Mouse (Mus musculus) layer of hippocampus, adult 2 months (tissue): ENCODE measurements at regions not wholly inside any gene's neighbourhood (a gene's known extent, or its start where the extent isn't known, plus 50 kb on each side); places are given as distances from the start of the nearest gene placed in this dataset.
A peak's percentile ranks its signal among the peaks of the same experiment; 100 is the strongest.

ENCODE experiments used
- DNase-seq, 2 experiments: peaks; one replicate each; pipeline ENCODE4 v3.0.0; 2022; ENCODE audit warnings: low spot score in 2 of 2
- H3K27ac ChIP-seq: fragments of 200-600 bp; 2 replicates; pipeline ENCODE4 v1.8.1; 2022
- H3K4me3 ChIP-seq: fragments of 200-600 bp; 2 replicates; pipeline ENCODE4 v1.8.1; 2022; ENCODE audit warnings: mild to moderate bottlenecking
- CTCF ChIP-seq: fragments of 200-600 bp; conservative IDR thresholded peaks from 2 replicates; pipeline ENCODE4 v1.8.1; 2022; ENCODE audit warnings: antibody characterized with exemption, mild to moderate bottlenecking, moderate library complexity

DNA sequence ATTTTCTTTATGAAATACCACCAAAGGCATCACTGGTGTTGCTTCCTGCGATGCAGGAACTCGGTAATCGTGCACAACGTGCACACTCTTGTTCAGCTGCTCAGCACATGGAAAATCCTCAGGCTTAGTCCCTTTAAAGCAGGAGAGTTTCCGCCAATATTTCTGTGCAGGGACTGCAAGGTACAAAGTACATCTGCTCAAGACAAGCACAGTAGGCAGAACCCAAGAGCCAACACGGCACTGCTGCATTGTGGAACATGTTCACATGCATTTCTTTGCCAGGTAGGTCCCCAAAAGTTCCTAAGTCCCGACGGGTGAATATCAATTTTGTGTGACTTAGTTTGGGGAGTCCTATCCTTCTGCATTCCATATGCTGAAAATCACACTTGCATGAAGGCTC, 808.0 kb upstream of the Pou3f3 start:
- H3K27ac ChIP-seq: no peak overlapping the region
- DNase-seq: no peak
- TF ChIP-seq CTCF: no peak
- no peak overlapping the region for H3K4me3 ChIP-seq

GRCm38 (mm10) chr1:41888213-41888612, 807.4 kb upstream of the Pou3f3 start:
- no peak overlapping the region for H3K4me3 ChIP-seq
- H3K27ac ChIP-seq: no peak overlapping the region
- DNase-seq: no peak
- no peak for TF ChIP-seq CTCF

GRCm38 (mm10) chr1:41888966-41889365, 806.6 kb upstream of the Pou3f3 start:
- no peak for TF ChIP-seq CTCF
- H3K4me3 ChIP-seq: no peak overlapping the region
- no peak overlapping the region for H3K27ac ChIP-seq
- no peak for DNase-seq

DNA sequence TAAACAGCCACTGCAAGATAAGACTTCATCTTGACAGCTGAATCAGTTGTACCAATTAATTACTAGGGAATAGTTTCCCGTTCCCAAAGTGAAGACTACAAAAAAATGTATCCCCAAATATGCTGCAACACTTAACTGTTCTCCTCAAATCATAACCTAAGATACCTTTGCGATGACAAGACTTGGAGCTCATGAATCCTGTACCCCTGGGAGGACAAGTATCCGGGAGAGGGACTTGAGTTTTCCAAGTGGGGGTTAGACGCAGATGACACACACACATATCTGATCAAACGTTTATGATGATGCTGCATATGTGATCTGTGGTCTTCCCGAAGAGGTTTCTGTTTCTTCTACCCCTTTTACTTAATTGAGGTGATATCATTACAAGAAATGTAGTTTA, 805.6 kb upstream of the Pou3f3 start:
- no peak for TF ChIP-seq CTCF
- Histone ChIP-seq H3K27ac (peak overlapping the region; percentile 21; the same call in 1 of the 2 replicates), H3K4me3 (no peak overlapping the region)
- DNase-seq: no peak

GRCm38 (mm10) chr1:41890714-41891689, 804.6 kb upstream of the Pou3f3 start:
- Histone ChIP-seq H3K4me3 (peak overlapping the region; percentile 11), H3K27ac (peak overlapping the region; percentile 75)
- DNase-seq: no peak
- no peak for TF ChIP-seq CTCF

DNA sequence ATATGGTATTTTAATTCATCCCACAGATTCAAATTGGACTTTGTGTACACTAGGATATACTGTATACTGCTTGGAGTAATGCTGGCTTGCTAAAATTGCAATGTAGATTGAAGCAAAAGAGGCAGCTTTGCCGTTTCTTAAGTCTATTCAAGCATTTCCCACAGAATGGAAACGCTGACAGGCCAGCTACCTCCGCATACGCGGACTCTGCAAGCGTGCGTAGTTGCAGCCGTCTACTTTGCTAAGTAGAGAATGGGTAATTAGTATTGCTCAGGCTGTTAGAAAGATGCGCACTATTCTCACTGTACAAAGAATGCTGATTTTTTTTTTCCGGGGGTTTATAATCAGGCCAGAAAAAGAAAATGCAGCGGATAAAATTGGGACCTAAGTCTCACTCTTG, 803.8 kb upstream of the Pou3f3 start:
- H3K4me3 ChIP-seq: peak overlapping the region; percentile 11; the same call in 1 of the 2 replicates
- no peak for TF ChIP-seq CTCF
- DNase-seq: no peak
- H3K27ac ChIP-seq: peak overlapping the region; percentile 75

DNA sequence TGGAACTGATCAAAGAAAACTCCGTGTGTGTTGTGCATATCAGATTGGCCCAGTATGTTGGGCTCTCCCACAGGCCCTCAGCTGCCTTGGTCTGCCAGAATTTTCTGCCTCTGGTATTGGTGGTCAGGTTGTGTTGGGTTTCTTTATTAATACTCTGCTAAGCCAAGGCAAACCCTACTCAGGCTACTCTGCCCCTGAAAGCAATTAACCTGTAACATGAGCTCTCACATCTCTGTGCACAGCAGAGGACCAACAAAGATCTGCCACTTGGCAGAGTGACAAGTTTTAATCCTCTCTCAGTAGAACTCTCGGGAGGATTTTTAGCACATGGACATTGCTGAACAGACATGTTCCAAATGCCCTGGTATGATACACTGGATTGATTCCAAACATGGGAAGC, 803.2 kb upstream of the Pou3f3 start:
- H3K4me3 ChIP-seq: no peak overlapping the region
- TF ChIP-seq CTCF: no peak
- no peak for DNase-seq
- H3K27ac ChIP-seq: no peak overlapping the region

- DNase-seq: peak; percentile 46 to 53
- Histone ChIP-seq H3K27ac (0 out of 2 replicates have a peak overlapping the region, but pooled peaks have one; percentile 21), H3K4me3 (peak overlapping the region; percentile 26; the same call in 1 of the 2 replicates)
- peak; percentile 86 for TF ChIP-seq CTCF
These were observed 797.7 kb upstream of the Pou3f3 start for GRCm38 (mm10) chr1:41897768-41898330.

GRCm38 (mm10) chr1:41900370-41900769, 795.2 kb upstream of the Pou3f3 start:
- Histone ChIP-seq H3K27ac (no peak overlapping the region), H3K4me3 (no peak overlapping the region)
- no peak for DNase-seq
- no peak for TF ChIP-seq CTCF

DNA sequence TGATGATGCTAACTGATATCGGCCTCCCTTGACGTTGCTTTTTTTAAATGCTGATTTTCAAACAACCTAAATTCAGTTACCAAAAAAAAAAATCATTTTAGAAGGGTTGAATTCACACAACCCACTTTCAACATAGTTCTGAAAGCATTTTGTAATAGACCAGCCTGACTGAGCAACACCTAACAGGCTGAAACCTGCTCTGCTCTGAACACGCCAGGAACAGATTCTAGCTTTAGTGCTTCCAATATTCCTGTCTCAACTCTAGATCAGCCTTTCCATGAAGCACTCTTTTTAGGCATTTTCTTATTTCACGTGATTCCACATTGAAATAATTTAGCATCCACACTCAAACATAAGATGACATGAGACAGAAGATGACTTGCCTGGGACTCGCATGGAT, 789.6 kb upstream of the Pou3f3 start:
- TF ChIP-seq CTCF: no peak
- Histone ChIP-seq H3K4me3 (no peak overlapping the region), H3K27ac (no peak overlapping the region)
- DNase-seq: no peak

- Histone ChIP-seq H3K27ac (no peak overlapping the region), H3K4me3 (no peak overlapping the region)
- no peak for DNase-seq
- no peak for TF ChIP-seq CTCF
These were observed 787.4 kb upstream of the Pou3f3 start for GRCm38 (mm10) chr1:41908001-41908807.

- TF ChIP-seq CTCF: no peak
- Histone ChIP-seq H3K4me3 (no peak overlapping the region), H3K27ac (no peak overlapping the region)
- DNase-seq: no peak
These were observed 786.8 kb upstream of the Pou3f3 start for GRCm38 (mm10) chr1:41908808-41909110.

DNA sequence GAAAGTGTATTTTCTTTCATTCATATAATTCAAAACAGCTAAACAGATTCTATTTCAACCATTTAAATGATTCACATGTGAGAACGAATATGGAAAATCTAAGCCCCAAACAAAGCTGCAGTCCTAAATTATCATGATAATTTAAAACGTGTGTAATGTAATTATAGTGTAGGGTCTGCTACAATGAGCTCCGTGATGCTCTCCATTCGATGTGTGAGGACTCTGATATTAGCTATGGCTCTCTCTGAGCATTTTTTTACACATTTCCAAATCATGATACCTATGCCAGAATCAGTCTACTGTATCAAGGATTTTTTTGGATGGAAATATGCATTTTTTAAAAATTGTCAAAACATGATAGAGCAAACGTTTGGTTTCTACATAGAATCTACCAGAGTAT, 785.8 kb upstream of the Pou3f3 start:
- no peak for TF ChIP-seq CTCF
- H3K27ac ChIP-seq: no peak overlapping the region
- no peak for DNase-seq
- no peak overlapping the region for H3K4me3 ChIP-seq
